Mouse (Mus musculus) gastrocnemius, postnatal 4 days (tissue): ENCODE measurements at regions not wholly inside any gene's neighbourhood (a gene's known extent, or its start where the extent isn't known, plus 50 kb on each side); places are given as distances from the start of the nearest gene placed in this dataset.

Experiments
- DNase-seq, 2 experiments: peaks; one replicate each; pipeline ENCODE4 v3.0.0; 2021 to 2022; ENCODE audit warnings: low spot score in 2 of 2, mixed read lengths in 2 of 2

- DNase-seq = peak in 1 of 2 experiments; percentile 34
These were observed 142.8 kb downstream of the Gm10260 start for GRCm38 (mm10) chr13:97617511-97618189.

- no peak for DNase-seq
These were observed 143.5 kb downstream of the Gm10260 start for GRCm38 (mm10) chr13:97616919-97617318.

GRCm38 (mm10) chr13:97607221-97607723 lies 153.2 kb downstream of the Gm10260 start:
- peak in 1 of 2 experiments; percentile 15 for DNase-seq

GRCm38 (mm10) chr13:97604451-97604850 lies 156.0 kb downstream of the Gm10260 start:
- no peak for DNase-seq

- no peak for DNase-seq
These were observed 159.2 kb downstream of the Gm10260 start for GRCm38 (mm10) chr13:97601135-97601730.

GRCm38 (mm10) chr13:97600136-97600535 lies 160.3 kb downstream of the Gm10260 start:
- DNase-seq = no peak

- peak in 1 of 2 experiments; percentile 20 for DNase-seq
These were observed 161.7 kb downstream of the Gm10260 start for GRCm38 (mm10) chr13:97598507-97599431.

GRCm38 (mm10) chr13:97594851-97595250 lies 165.6 kb downstream of the Gm10260 start:
- DNase-seq = no peak

- DNase-seq = no peak
These were observed 170.8 kb downstream of the Gm10260 start for GRCm38 (mm10) chr13:97589626-97590025.

GRCm38 (mm10) chr13:97588085-97588484 lies 172.3 kb downstream of the Gm10260 start:
- DNase-seq = no peak

- no peak for DNase-seq
These were observed 173.3 kb downstream of the Gm10260 start for GRCm38 (mm10) chr13:97587088-97587487.

- no peak for DNase-seq
These were observed 176.4 kb downstream of the Gm10260 start for GRCm38 (mm10) chr13:97584045-97584444.

- no peak for DNase-seq
These were observed 179.1 kb downstream of the Gm10260 start for GRCm38 (mm10) chr13:97581380-97581779.

GRCm38 (mm10) chr13:97580241-97580874 lies 180.1 kb downstream of the Gm10260 start:
- no peak for DNase-seq

- no peak for DNase-seq
These were observed 181.8 kb downstream of the Gm10260 start for GRCm38 (mm10) chr13:97578595-97578994.

- no peak for DNase-seq
These were observed 183.2 kb downstream of the Gm10260 start for GRCm38 (mm10) chr13:97577081-97577785.

GRCm38 (mm10) chr13:97573601-97574000 lies 186.8 kb downstream of the Gm10260 start:
- no peak for DNase-seq

- DNase-seq = no peak
These were observed 188.1 kb downstream of the Gm10260 start for GRCm38 (mm10) chr13:97572352-97572751.

- no peak for DNase-seq
These were observed 190.4 kb downstream of the Gm10260 start for GRCm38 (mm10) chr13:97570009-97570408.

- no peak for DNase-seq
These were observed 192.8 kb downstream of the Gm10260 start for GRCm38 (mm10) chr13:97567632-97568031.
